Mouse (Mus musculus) WW6 (cell line): ENCODE data around the gene Rnf43.
A peak's percentile ranks its signal among the peaks of the same experiment; 100 is the strongest.

ENCODE experiments used
- DNase-seq: peaks from one replicate; pipeline ENCODE4 v3.0.0-alpha.2; 2013; ENCODE audit warnings: low read depth, low spot score

Gene Rnf43

GRCm38 (mm10) chr11:87710262-87710615 is 47.7 kb downstream of the Rnf43 start:
- no peak for DNase-seq

GRCm38 (mm10) chr11:87712188-87712587 is 49.7 kb downstream of the Rnf43 start:
- DNase-seq = no peak

- no peak for DNase-seq
These were observed 53.5 kb downstream of the Rnf43 start for GRCm38 (mm10) chr11:87715999-87716398.

GRCm38 (mm10) chr11:87719526-87719925 is 57.0 kb downstream of the Rnf43 start:
- no peak for DNase-seq

- no peak for DNase-seq
These were observed 57.8 kb downstream of the Rnf43 start for GRCm38 (mm10) chr11:87720324-87720723.

GRCm38 (mm10) chr11:87720839-87721238 is 58.3 kb downstream of the Rnf43 start:
- no peak for DNase-seq

GRCm38 (mm10) chr11:87722168-87722567 is 59.6 kb downstream of the Rnf43 start:
- DNase-seq = no peak

- DNase-seq = no peak
These were observed 60.4 kb downstream of the Rnf43 start for GRCm38 (mm10) chr11:87722891-87723290.

- DNase-seq = no peak
These were observed 63.0 kb downstream of the Rnf43 start for GRCm38 (mm10) chr11:87725515-87725914.

GRCm38 (mm10) chr11:87725964-87726562 is 63.5 kb downstream of the Rnf43 start:
- no peak for DNase-seq

GRCm38 (mm10) chr11:87727021-87727420 is 64.5 kb downstream of the Rnf43 start:
- no peak for DNase-seq

GRCm38 (mm10) chr11:87727471-87727870 is 64.9 kb downstream of the Rnf43 start:
- no peak for DNase-seq

- no peak for DNase-seq
These were observed 66.5 kb downstream of the Rnf43 start for GRCm38 (mm10) chr11:87728850-87729592.

GRCm38 (mm10) chr11:87729593-87730185 is 67.2 kb downstream of the Rnf43 start:
- no peak for DNase-seq

GRCm38 (mm10) chr11:87730652-87731310 is 68.3 kb downstream of the Rnf43 start:
- no peak for DNase-seq

GRCm38 (mm10) chr11:87734346-87734745 is 71.8 kb downstream of the Rnf43 start:
- no peak for DNase-seq

GRCm38 (mm10) chr11:87735691-87736090 is 73.2 kb downstream of the Rnf43 start:
- no peak for DNase-seq

GRCm38 (mm10) chr11:87736647-87737134 is 74.2 kb downstream of the Rnf43 start:
- DNase-seq = no peak

GRCm38 (mm10) chr11:87737175-87737740 is 74.7 kb downstream of the Rnf43 start, which contains the start of gene Supt4a:
Gene Supt4a, plus strand, starts transcription at chr11:87737552.
- peak; percentile 98 for DNase-seq

GRCm38 (mm10) chr11:87743691-87744090 is 81.2 kb downstream of the Rnf43 start:
- DNase-seq = no peak

- DNase-seq = no peak
These were observed 82.4 kb downstream of the Rnf43 start for GRCm38 (mm10) chr11:87744964-87745363.
